Mouse (Mus musculus) G1E (cell line): ENCODE results near the gene Mllt11.

ENCODE experiments used
- CTCF ChIP-seq: IDR thresholded peaks from 2 replicates; pipeline ENCODE4 v1.5.1; 2012; ENCODE audit warnings: low read depth, low read length, inconsistent platforms, mixed read lengths
- GATA1 ChIP-seq: IDR thresholded peaks from 2 replicates; pipeline ENCODE4 v1.6.1; 2012; ENCODE audit warnings: borderline replicate concordance, low read length, inconsistent platforms, mixed read lengths
- GATA2 ChIP-seq: IDR thresholded peaks from 2 replicates; pipeline ENCODE4 v1.6.1; 2012; ENCODE audit warnings: low read depth, low read length, inconsistent platforms, borderline replicate concordance
- POLR2AphosphoS5 ChIP-seq: IDR thresholded peaks from 2 replicates; pipeline ENCODE4 v1.6.1; 2012; ENCODE audit warnings: low read depth, low read length, inconsistent platforms; ENCODE audit not compliant: insufficient replicate concordance
- TAL1 ChIP-seq: conservative IDR thresholded peaks from 2 replicates; pipeline ENCODE4 v1.6.1; 2012; ENCODE audit warnings: low read depth, low read length, inconsistent platforms, mixed read lengths

DNA sequence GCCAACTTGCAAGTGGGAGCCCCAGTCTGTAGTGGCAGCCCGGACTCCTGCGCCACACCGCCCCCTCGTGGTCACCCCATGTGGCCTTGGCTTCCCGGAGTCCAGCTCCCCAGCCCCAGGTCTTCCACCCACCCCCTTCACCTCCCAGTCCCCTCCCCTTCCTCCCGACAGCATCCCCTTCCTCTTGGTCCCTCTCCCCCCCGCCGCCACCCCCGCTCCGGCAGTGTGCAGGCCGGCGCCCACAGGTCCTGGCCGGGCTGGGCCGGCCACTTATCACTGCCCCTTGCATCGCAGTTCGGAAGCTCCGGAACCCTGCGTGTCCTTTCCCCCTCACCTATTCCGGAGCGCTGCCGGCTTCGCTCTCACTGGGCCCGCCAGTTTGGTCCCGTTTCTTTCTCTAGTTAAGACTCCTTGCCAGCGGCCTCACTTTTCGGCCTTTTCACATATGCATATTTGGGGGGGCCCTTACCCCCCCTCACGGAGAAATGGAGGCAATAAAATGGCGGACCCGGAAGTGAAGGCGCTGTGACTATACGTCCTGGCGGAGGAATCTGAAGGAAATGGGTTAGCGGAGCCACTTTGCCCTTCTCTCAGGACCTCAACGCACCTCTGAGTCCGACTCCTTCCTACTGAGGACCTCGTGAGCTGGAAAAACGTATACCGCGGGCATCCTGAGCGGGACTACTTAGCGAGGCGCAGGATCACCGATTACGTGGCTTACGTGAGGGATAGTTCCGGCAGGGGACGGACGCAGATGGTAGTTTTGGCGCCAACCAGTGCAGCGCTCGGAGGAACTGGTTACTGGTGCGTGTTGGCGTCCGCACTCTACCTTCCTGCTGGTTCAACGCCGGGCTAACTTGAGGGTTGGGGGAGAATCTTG lies 14.5 kb downstream of the Mllt11 start, which contains the start of gene Gabpb2:
- TF ChIP-seq CTCF (peak; percentile 93), GATA1 (no peak), TAL1 (no peak), POLR2AphosphoS5 (peak; percentile 89), GATA2 (no peak)
